Mouse (Mus musculus): ENCODE measurements around the gene Iqcf4. TPM values are rescaled to one million over a fixed set of nuclear protein-coding genes. Genes with fewer than 3 reads are reported as not detected.
"Not testable (repeated sequence)": the region's sequence is repeated elsewhere in the genome, so short reads cannot be mapped to it uniquely, and the experiment has no call there.

The Iqcf4 gene
- polyA plus RNA-seq (2016; fragmentation: Nextera tagmentation; extraction: Ambion mirVana) = not detected in 2 replicates

GRCm38 (mm10) chr9:106570896-106571295, at the start of gene Iqcf4:
Gene Iqcf4, minus strand, starts transcription at chr9:106570996.
- no peaks in the 10 kb centered on the region for H3K9me3 ChIP-seq
- H3K9ac ChIP-seq (replicated peaks) = no peak within 1 kb of the TSS; the same call in 1 of the 2 replicates
- H3K27ac ChIP-seq = no peak within 1 kb of the TSS
- no peak within 1 kb of the TSS for H3K4me3 ChIP-seq (replicated peaks)
- ATAC-seq (ENCODE audit: insufficient number of reproducible peaks, insufficient read depth, low FRiP score, low TSS enrichment, low read depth) = no peak
- no peaks in the 10 kb centered on the region for H3K36me3 ChIP-seq
- H3K27me3 ChIP-seq = no peaks in the 10 kb centered on the region
- no peak within 1 kb of the TSS for H3K4me2 ChIP-seq
- WGBS = 84% methylated on average over 7 of the region's 7 CpGs
- no peaks in the 10 kb centered on the region for H3K4me1 ChIP-seq (replicated peaks)

GRCm38 (mm10) chr9:106617496-106617895, 46.7 kb upstream of the Iqcf4 start:
- Histone ChIP-seq H3K9ac (replicated peaks) (no peak overlapping the region), H3K9me3 (peaks cover 4% of the 10 kb centered on the region; the same call in 1 of the 2 replicates), H3K4me1 (replicated peaks) (peaks cover 9% of the 10 kb centered on the region; the same call in 1 of the 2 replicates), H3K27me3 (no peaks in the 10 kb centered on the region), H3K36me3 (no peaks in the 10 kb centered on the region), H3K27ac (no peak overlapping the region), H3K4me3 (replicated peaks) (no peak overlapping the region), H3K4me2 (no peak overlapping the region)
- ATAC-seq (ENCODE audit: insufficient number of reproducible peaks, insufficient read depth, low FRiP score, low TSS enrichment, low read depth) = no peak
- WGBS = 87% methylated on average over 3 of the region's 3 CpGs

GRCm38 (mm10) chr9:106616306-106616705, 45.5 kb upstream of the Iqcf4 start:
- H3K36me3 ChIP-seq = no peaks in the 10 kb centered on the region
- no peak overlapping the region for H3K9ac ChIP-seq (replicated peaks)
- no peak overlapping the region for H3K4me3 ChIP-seq (replicated peaks)
- no peaks in the 10 kb centered on the region for H3K27me3 ChIP-seq
- ATAC-seq (ENCODE audit: insufficient number of reproducible peaks, insufficient read depth, low FRiP score, low TSS enrichment, low read depth) = no peak
- no peak overlapping the region for H3K27ac ChIP-seq
- H3K4me1 ChIP-seq (replicated peaks) = peaks cover 9% of the 10 kb centered on the region; the same call in 1 of the 2 replicates
- peaks cover 4% of the 10 kb centered on the region; the same call in 1 of the 2 replicates for H3K9me3 ChIP-seq
- no peak overlapping the region for H3K4me2 ChIP-seq
- 89% methylated on average over 9 of the region's 9 CpGs for WGBS

GRCm38 (mm10) chr9:106614616-106615015, 43.8 kb upstream of the Iqcf4 start:
- H3K27me3 ChIP-seq = no peaks in the 10 kb centered on the region
- H3K36me3 ChIP-seq = no peaks in the 10 kb centered on the region
- H3K27ac ChIP-seq = no peak overlapping the region
- no peak overlapping the region for H3K4me3 ChIP-seq (replicated peaks)
- H3K4me2 ChIP-seq = no peak overlapping the region
- WGBS = 45% methylated on average over 3 of the region's 3 CpGs
- H3K4me1 ChIP-seq (replicated peaks) = peaks cover 9% of the 10 kb centered on the region; the same call in 1 of the 2 replicates
- peaks cover 3% of the 10 kb centered on the region; the same call in 1 of the 2 replicates for H3K9me3 ChIP-seq
- no peak overlapping the region for H3K9ac ChIP-seq (replicated peaks)
- no peak for ATAC-seq (ENCODE audit: insufficient number of reproducible peaks, insufficient read depth, low FRiP score, low TSS enrichment, low read depth)

- H3K9me3 ChIP-seq = no peaks in the 10 kb centered on the region
- no peak for ATAC-seq (ENCODE audit: insufficient number of reproducible peaks, insufficient read depth, low FRiP score, low TSS enrichment, low read depth)
- no peak overlapping the region for H3K27ac ChIP-seq
- H3K4me1 ChIP-seq (replicated peaks) = peaks cover 9% of the 10 kb centered on the region; the same call in 1 of the 2 replicates
- H3K4me2 ChIP-seq = no peak overlapping the region
- no peaks in the 10 kb centered on the region for H3K36me3 ChIP-seq
- H3K4me3 ChIP-seq (replicated peaks) = no peak overlapping the region
- no peak overlapping the region for H3K9ac ChIP-seq (replicated peaks)
- no peaks in the 10 kb centered on the region for H3K27me3 ChIP-seq
- 67% methylated on average over 2 of the region's 2 CpGs for WGBS
These were observed 43.2 kb upstream of the Iqcf4 start for GRCm38 (mm10) chr9:106613951-106614350.

GRCm38 (mm10) chr9:106610727-106611126, 39.9 kb upstream of the Iqcf4 start:
- Histone ChIP-seq H3K4me2 (no peak overlapping the region), H3K9ac (replicated peaks) (no peak overlapping the region), H3K36me3 (no peaks in the 10 kb centered on the region), H3K27ac (no peak overlapping the region), H3K4me3 (replicated peaks) (no peak overlapping the region), H3K9me3 (no peaks in the 10 kb centered on the region), H3K4me1 (replicated peaks) (peaks cover 9% of the 10 kb centered on the region; the same call in 1 of the 2 replicates), H3K27me3 (no peaks in the 10 kb centered on the region)
- no peak for ATAC-seq (ENCODE audit: insufficient number of reproducible peaks, insufficient read depth, low FRiP score, low TSS enrichment, low read depth)
- WGBS = 89% methylated on average over 4 of the region's 4 CpGs

- Histone ChIP-seq H3K4me2 (no peak overlapping the region), H3K4me1 (replicated peaks) (peaks cover 4% of the 10 kb centered on the region), H3K4me3 (replicated peaks) (no peak overlapping the region), H3K27ac (no peak overlapping the region), H3K27me3 (no peaks in the 10 kb centered on the region), H3K9me3 (no peaks in the 10 kb centered on the region), H3K9ac (replicated peaks) (no peak overlapping the region), H3K36me3 (no peaks in the 10 kb centered on the region)
- ATAC-seq (ENCODE audit: insufficient number of reproducible peaks, insufficient read depth, low FRiP score, low TSS enrichment, low read depth) = no peak
- WGBS = 34% methylated on average over 8 of the region's 8 CpGs
These were observed 29.8 kb upstream of the Iqcf4 start for GRCm38 (mm10) chr9:106600546-106600945.

GRCm38 (mm10) chr9:106598466-106598865, 27.7 kb upstream of the Iqcf4 start:
- no peak overlapping the region for H3K4me3 ChIP-seq (replicated peaks)
- H3K9me3 ChIP-seq = peaks cover 8% of the 10 kb centered on the region; the same call in 1 of the 2 replicates
- no peaks in the 10 kb centered on the region for H3K27me3 ChIP-seq
- no peak overlapping the region for H3K27ac ChIP-seq
- WGBS = 44% methylated on average over 7 of the region's 7 CpGs
- no peak overlapping the region for H3K9ac ChIP-seq (replicated peaks)
- H3K36me3 ChIP-seq = no peaks in the 10 kb centered on the region
- no peak overlapping the region for H3K4me2 ChIP-seq
- ATAC-seq (ENCODE audit: insufficient number of reproducible peaks, insufficient read depth, low FRiP score, low TSS enrichment, low read depth) = no peak
- H3K4me1 ChIP-seq (replicated peaks) = peaks cover 5% of the 10 kb centered on the region

- Histone ChIP-seq H3K27ac (no peak overlapping the region), H3K4me1 (replicated peaks) (peaks cover 5% of the 10 kb centered on the region), H3K4me2 (no peak overlapping the region), H3K27me3 (no peaks in the 10 kb centered on the region), H3K4me3 (replicated peaks) (no peak overlapping the region), H3K36me3 (no peaks in the 10 kb centered on the region), H3K9me3 (peaks cover 8% of the 10 kb centered on the region; the same call in 1 of the 2 replicates), H3K9ac (replicated peaks) (no peak overlapping the region)
- WGBS = 74% methylated on average over 7 of the region's 7 CpGs
- ATAC-seq (ENCODE audit: insufficient number of reproducible peaks, insufficient read depth, low FRiP score, low TSS enrichment, low read depth) = no peak
These were observed 25.0 kb upstream of the Iqcf4 start for GRCm38 (mm10) chr9:106595836-106596235.

- not testable (repeated sequence) for H3K9ac ChIP-seq (replicated peaks); H3K27ac ChIP-seq; H3K9me3 ChIP-seq; H3K27me3 ChIP-seq; ATAC-seq (ENCODE audit: insufficient number of reproducible peaks, insufficient read depth, low FRiP score, low TSS enrichment, low read depth); H3K4me2 ChIP-seq; H3K36me3 ChIP-seq; H3K4me1 ChIP-seq (replicated peaks); H3K4me3 ChIP-seq (replicated peaks)
- 13% methylated on average over 4 of the region's 4 CpGs for WGBS
These were observed 24.6 kb upstream of the Iqcf4 start for GRCm38 (mm10) chr9:106595402-106595801.

- WGBS = 89% methylated on average over 5 of the region's 5 CpGs
- Histone ChIP-seq H3K4me1 (replicated peaks) (peaks cover 5% of the 10 kb centered on the region), H3K9me3 (peaks cover 8% of the 10 kb centered on the region; the same call in 1 of the 2 replicates), H3K4me2 (no peak overlapping the region), H3K27me3 (no peaks in the 10 kb centered on the region), H3K4me3 (replicated peaks) (no peak overlapping the region), H3K9ac (replicated peaks) (no peak overlapping the region), H3K27ac (no peak overlapping the region), H3K36me3 (no peaks in the 10 kb centered on the region)
- ATAC-seq (ENCODE audit: insufficient number of reproducible peaks, insufficient read depth, low FRiP score, low TSS enrichment, low read depth) = no peak
These were observed 21.4 kb upstream of the Iqcf4 start for GRCm38 (mm10) chr9:106592158-106592557.

- Histone ChIP-seq H3K36me3 (no peaks in the 10 kb centered on the region), H3K9me3 (no peaks in the 10 kb centered on the region), H3K9ac (replicated peaks) (no peak overlapping the region), H3K4me1 (replicated peaks) (peaks cover 3% of the 10 kb centered on the region; the same call in 1 of the 2 replicates), H3K27me3 (no peaks in the 10 kb centered on the region), H3K4me3 (replicated peaks) (no peak overlapping the region), H3K27ac (no peak overlapping the region), H3K4me2 (no peak overlapping the region)
- ATAC-seq (ENCODE audit: insufficient number of reproducible peaks, insufficient read depth, low FRiP score, low TSS enrichment, low read depth) = no peak
- 90% methylated on average over 1 of the region's 1 CpGs for WGBS
These were observed 11.8 kb upstream of the Iqcf4 start for GRCm38 (mm10) chr9:106582552-106582951.

All from limb, embryonic 12.5 days (tissue).